Mouse (Mus musculus) midbrain, embryonic 12.5 days (tissue): ENCODE measurements around the gene Nptxr. TPM values are rescaled to one million over a fixed set of nuclear protein-coding genes. Genes with fewer than 3 reads are reported as not detected.
A peak's percentile ranks its signal among the peaks of the same experiment; 100 is the strongest.

Source experiments
- ATAC-seq: fragments of 200-750 bp; cut with Nextera tagmentation; 2 replicates; pipeline ENCODE4 v1.8.0; 2017; ENCODE audit warnings: low read depth, moderate TSS enrichment, moderate library complexity; ENCODE audit not compliant: low FRiP score
- H3K27ac ChIP-seq: fragments of 300-500 bp; sonication (generic); replicated peaks from 2 replicates; pipeline ENCODE4 v1.5.1; 2016; ENCODE audit warnings: mild to moderate bottlenecking
- H3K27me3 ChIP-seq: fragments of 300-500 bp; sonication (generic); 2 replicates; pipeline ENCODE4 v1.6.1; 2016; ENCODE audit warnings: mild to moderate bottlenecking
- H3K36me3 ChIP-seq: fragments of 300-500 bp; sonication (generic); 2 replicates; pipeline ENCODE4 v1.6.1; 2016
- H3K4me1 ChIP-seq: fragments of 300-500 bp; sonication (generic); 2 replicates; pipeline ENCODE4 v1.6.1; 2016
- H3K4me2 ChIP-seq: fragments of 300-500 bp; sonication (generic); replicated peaks from 2 replicates; pipeline ENCODE4 v1.6.1; 2016; ENCODE audit warnings: mild to moderate bottlenecking, moderate library complexity
- H3K4me3 ChIP-seq: fragments of 300-500 bp; sonication (generic); 2 replicates; pipeline ENCODE4 v1.5.1; 2016; ENCODE audit warnings: mild to moderate bottlenecking
- H3K9ac ChIP-seq: fragments of 300-500 bp; sonication (generic); replicated peaks from 2 replicates; pipeline ENCODE4 v1.6.1; 2016; ENCODE audit warnings: mild to moderate bottlenecking, moderate library complexity
- H3K9me3 ChIP-seq: fragments of 300-500 bp; sonication (generic); 2 replicates; pipeline ENCODE4 v1.6.1; 2016; ENCODE audit warnings: mild to moderate bottlenecking
- whole genome bisulfite sequencing: fragments of 180-500 bp; shearing (Covaris S2); methylation state at CpG from one replicate; pipeline ENCODE4 v1.1.7; 2016; 5-methylcytosine and 5-hydroxymethylcytosine counted together
- polyA plus RNA-seq: library from polyadenylated mRNA; unstranded; fragments of >200 nt; fragmentation: Nextera tagmentation; extraction: Ambion mirVana; gene quantifications from 2 replicates; pipeline ENCODE4 v1.2.1, GENCODE M21; 2016

Gene Nptxr
- polyA plus RNA-seq, 1 experiment from 2014 or later, result 8.7 TPM

DNA sequence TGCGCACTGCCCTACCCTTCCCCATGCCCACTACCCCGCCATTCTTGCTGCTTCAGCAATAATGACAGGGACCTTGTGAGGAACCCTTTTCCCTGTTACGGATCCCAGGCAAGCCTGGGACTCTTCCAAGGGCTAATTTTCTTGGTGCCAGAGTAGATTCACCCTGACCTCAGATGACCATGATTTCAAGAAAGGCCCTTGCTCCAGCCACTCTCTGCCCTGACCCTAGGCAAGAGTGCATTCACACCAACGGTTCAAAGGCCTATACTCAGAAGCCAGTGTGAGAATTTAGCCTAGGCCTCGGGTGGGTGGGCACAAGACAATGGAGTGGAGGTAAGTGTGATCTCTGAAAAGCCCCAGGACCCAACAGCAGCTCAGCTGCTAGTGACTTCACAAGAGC is 24.9 kb upstream of the Nptxr start:
- no peak overlapping the region for H3K4me2 ChIP-seq
- peaks cover 50% of the 10 kb centered on the region for H3K36me3 ChIP-seq
- H3K4me1 ChIP-seq, result peaks cover 79% of the 10 kb centered on the region
- 73% methylated on average over 5 of the region's 5 CpGs for WGBS
- H3K27me3 ChIP-seq, result no peaks in the 10 kb centered on the region
- H3K9ac ChIP-seq, result peak overlapping the region; percentile 24; the same call in 1 of the 2 replicates
- H3K4me3 ChIP-seq, result no peak overlapping the region
- no peak overlapping the region for H3K27ac ChIP-seq
- ATAC-seq, result no peak
- H3K9me3 ChIP-seq, result no peaks in the 10 kb centered on the region

DNA sequence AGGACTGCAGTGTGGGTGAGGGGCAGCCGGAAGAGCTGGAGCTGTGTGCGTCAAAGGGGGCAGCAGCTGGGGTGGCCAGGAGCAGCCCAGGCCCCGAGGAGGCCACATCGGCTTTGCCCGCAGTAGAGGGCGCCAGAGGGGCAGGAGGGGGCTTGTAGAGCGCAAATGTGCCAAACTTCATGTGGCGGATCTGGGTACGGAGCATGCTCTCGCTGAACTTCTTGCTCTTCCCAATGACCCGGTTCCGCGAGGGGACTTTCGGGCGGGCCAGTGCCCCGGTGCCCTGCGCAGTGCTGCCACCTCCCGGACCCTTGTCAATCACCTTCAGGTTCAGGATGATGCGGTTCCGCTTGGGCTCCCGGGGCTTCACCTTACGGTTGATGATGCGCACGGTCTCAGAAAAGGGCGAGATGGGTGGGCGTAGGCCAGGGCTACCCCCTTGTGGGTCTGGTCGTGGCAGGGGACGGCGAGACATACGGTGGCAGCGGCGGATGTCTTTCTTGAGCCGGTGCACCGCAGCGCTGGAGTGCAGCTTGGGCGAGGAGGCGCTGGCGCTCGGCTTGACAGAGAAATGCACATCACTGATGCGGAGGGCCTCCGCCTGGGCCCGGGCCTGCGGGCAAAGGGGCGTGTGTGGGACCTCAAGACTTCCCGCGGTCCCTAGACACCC is 23.9 kb upstream of the Nptxr start:
- Histone ChIP-seq H3K36me3 (peaks cover 52% of the 10 kb centered on the region), H3K27ac (peak overlapping the region; percentile 39; the same call in 1 of the 2 replicates), H3K4me3 (0 out of 2 replicates have a peak overlapping the region, but pooled peaks have one; percentile 6), H3K9me3 (no peaks in the 10 kb centered on the region), H3K9ac (no peak overlapping the region; the same call in 1 of the 2 replicates), H3K4me1 (peaks cover 80% of the 10 kb centered on the region), H3K4me2 (peak overlapping the region; percentile 3), H3K27me3 (no peaks in the 10 kb centered on the region)
- no peak for ATAC-seq
- 67% methylated on average over 46 of the region's 46 CpGs for WGBS

DNA sequence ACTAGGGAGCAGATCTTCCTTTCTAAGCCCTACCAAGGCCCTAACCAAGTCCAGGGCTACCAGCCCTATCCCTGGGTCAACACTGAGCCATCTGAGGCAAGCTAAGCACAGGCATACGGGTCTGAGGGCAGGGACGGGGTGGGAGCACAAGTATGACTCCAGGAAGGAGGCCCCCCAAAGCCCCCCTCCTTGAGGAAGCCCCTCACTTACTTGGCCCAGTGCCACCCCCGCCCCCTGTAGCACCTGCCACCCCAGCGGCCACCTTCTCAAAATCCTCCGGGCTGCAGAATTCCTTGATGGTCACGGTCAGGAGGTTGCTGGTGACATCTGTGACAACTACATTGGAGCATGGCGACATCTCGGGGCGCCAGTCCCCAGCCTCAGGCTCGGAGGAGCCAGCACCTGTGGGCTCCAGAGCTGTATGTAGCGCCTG is 23.2 kb upstream of the Nptxr start:
- Histone ChIP-seq H3K9ac (no peak overlapping the region), H3K27me3 (no peaks in the 10 kb centered on the region), H3K4me2 (0 out of 2 replicates have a peak overlapping the region, but pooled peaks have one; percentile 3), H3K9me3 (no peaks in the 10 kb centered on the region), H3K36me3 (peaks cover 59% of the 10 kb centered on the region), H3K27ac (no peak overlapping the region), H3K4me1 (peaks cover 76% of the 10 kb centered on the region), H3K4me3 (no peak overlapping the region)
- no peak for ATAC-seq
- WGBS, result 83% methylated on average over 11 of the region's 11 CpGs

DNA sequence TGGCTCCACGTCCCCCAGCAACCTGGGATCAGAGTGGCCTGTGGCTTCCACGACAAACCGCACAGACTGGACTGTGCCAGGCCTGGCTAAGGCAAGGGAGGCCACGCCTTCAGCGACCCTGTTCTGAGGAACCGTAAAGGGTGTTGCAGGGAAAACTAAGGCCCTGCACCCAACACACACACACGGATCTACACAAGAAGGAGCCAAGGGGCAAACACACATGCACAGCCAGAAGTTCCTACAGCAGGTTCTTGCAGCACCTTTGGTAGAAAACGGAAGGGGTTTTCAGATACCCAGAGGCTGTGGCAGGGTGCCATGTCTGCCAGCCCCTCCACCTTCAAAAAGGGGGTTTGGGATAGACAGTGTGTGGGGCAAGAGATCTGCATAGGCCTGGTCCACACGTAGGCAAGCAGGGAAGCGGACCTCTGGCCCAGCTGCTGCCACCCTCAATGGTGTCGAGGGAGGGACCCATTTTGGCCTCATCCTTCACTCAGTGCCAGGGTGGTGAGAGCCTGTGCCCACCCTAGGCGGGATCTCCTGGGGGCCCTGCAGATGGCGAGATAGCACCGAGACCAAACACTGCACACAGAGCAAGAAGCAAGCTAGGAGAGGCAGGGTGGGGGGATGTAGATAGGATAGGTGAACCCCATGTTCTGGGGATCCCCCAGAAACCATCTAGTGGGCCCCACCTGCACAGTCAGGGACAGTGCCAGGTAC is 22.7 kb upstream of the Nptxr start:
- no peak for ATAC-seq
- Histone ChIP-seq H3K27me3 (no peaks in the 10 kb centered on the region), H3K4me3 (no peak overlapping the region), H3K4me1 (peaks cover 73% of the 10 kb centered on the region), H3K4me2 (no peak overlapping the region), H3K27ac (no peak overlapping the region), H3K9ac (no peak overlapping the region), H3K36me3 (peaks cover 64% of the 10 kb centered on the region), H3K9me3 (no peaks in the 10 kb centered on the region)
- 90% methylated on average over 14 of the region's 14 CpGs for WGBS

DNA sequence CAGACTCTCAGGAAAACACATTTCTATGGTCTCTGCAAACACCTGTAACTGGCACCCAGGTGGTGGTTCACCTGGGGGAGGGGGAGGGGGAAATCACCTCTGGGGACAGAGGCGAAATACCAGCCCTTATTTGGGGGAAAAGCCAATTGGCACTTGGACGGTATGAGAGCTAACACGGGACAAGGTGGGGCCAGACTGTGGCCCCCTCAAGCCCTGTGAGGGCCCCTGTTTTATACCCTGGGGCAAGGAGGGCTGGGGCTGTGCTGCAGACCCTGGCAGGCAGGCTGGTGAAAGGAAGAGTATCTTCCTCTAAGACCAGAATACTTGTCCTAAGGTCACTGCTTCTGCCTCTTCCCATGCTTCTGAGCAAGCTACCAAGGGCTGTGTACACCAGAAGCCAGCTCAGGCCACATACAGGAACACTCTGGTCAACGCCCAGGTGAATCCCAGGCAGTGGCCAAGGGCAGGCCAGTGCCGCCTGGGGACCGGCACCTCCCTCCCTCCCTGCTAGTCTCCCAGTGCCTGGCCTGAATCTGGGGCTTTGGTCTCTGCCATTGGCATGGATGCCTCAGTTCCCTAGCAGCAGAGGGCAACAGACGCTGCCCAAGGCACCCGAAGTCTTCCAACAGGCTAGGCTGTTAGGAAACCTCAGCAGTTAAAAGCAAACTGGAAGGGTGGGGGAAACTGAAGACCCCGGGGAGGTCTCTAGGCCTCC is 21.8 kb upstream of the Nptxr start:
- ATAC-seq, result no peak
- peaks cover 65% of the 10 kb centered on the region for H3K4me1 ChIP-seq
- whole genome bisulfite sequencing, result 90% methylated on average over 9 of the region's 9 CpGs

DNA sequence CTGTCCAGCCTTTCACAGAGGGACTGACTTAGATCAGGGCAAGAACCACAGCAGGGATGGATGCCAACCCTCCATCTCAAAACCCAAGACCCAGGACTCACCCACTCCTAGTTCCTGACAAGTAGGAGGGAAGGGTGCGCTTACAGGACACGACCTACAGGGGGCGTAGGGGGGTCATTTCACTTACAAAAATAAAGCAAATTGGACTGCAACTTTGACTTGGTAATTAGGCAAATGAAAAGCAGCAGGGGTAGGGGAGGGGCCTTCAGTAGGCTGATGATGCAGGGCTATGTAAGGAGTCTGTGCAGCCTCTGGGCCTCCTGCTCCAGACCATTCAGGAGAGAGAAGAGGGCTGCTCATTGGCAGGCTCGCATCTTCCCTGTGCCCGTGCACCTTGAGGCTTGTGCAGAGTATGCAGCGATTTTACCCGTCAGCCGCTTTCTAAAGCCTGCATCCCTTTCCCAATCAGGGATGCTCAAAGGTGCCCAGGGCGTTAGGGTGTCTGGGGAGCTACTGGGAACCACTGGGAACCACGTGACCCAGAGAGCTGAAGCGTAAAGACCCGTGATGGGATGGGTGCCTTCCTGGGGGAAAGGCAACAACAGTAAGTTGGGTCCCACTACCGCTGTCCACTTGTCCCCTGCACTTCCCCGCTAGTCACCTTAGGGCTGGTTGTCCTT is 20.7 kb upstream of the Nptxr start:
- Histone ChIP-seq H3K9ac (no peak overlapping the region), H3K4me3 (no peak overlapping the region), H3K36me3 (peaks cover 56% of the 10 kb centered on the region), H3K4me1 (peaks cover 61% of the 10 kb centered on the region), H3K9me3 (no peaks in the 10 kb centered on the region), H3K27ac (no peak overlapping the region), H3K4me2 (no peak overlapping the region), H3K27me3 (no peaks in the 10 kb centered on the region)
- no peak for ATAC-seq
- WGBS, result 66% methylated on average over 14 of the region's 14 CpGs

More for the DNA sequence above, 21.8 kb upstream of the Nptxr start:
- 0 out of 2 replicates have a peak overlapping the region, but pooled peaks have one; percentile 20 for H3K9ac ChIP-seq
- no peaks in the 10 kb centered on the region for H3K9me3 ChIP-seq
- H3K27me3 ChIP-seq, result no peaks in the 10 kb centered on the region
- H3K4me2 ChIP-seq, result no peak overlapping the region
- H3K36me3 ChIP-seq, result peaks cover 59% of the 10 kb centered on the region
- no peak overlapping the region for H3K27ac ChIP-seq
- H3K4me3 ChIP-seq, result no peak overlapping the region

DNA sequence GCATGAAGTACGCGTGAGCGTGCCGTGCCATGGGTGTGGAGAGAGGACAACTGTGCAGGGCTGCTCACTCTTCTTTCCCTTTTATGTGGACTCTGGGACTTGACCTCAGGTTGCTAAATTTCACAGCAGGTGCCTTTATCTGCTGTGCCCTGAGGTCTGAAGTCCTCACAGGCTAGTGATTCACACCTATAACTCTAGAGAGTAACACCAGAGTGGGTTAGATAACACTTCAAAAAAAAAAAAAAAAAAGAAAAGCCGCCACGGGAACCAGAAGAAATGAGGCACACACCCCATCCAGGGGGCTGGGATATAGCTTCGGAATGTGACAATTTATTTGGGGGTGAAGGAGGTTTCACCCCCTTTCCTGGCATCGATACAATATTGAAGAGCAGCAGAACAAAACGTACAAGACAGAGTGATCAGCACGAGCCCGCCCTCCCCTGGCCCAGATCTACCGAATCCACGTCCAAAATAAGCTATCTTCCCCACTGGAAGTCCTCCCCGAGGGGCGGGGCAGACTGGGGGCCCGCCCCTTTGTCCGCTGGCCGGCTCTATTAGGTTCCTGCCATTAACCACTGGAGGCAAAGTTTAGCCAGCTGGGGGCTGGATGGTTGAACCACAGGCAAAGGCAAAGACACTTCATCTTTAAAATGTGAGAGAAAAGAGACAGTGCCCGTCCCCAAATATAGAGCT is 19.2 kb upstream of the Nptxr start:
- Histone ChIP-seq H3K27ac (0 out of 2 replicates have a peak overlapping the region, but pooled peaks have one; percentile 6), H3K4me3 (no peak overlapping the region), H3K27me3 (no peaks in the 10 kb centered on the region), H3K4me1 (peaks cover 45% of the 10 kb centered on the region), H3K36me3 (peaks cover 52% of the 10 kb centered on the region), H3K9me3 (no peaks in the 10 kb centered on the region), H3K9ac (no peak overlapping the region), H3K4me2 (no peak overlapping the region)
- ATAC-seq, result no peak
- 75% methylated on average over 19 of the region's 19 CpGs for WGBS

DNA sequence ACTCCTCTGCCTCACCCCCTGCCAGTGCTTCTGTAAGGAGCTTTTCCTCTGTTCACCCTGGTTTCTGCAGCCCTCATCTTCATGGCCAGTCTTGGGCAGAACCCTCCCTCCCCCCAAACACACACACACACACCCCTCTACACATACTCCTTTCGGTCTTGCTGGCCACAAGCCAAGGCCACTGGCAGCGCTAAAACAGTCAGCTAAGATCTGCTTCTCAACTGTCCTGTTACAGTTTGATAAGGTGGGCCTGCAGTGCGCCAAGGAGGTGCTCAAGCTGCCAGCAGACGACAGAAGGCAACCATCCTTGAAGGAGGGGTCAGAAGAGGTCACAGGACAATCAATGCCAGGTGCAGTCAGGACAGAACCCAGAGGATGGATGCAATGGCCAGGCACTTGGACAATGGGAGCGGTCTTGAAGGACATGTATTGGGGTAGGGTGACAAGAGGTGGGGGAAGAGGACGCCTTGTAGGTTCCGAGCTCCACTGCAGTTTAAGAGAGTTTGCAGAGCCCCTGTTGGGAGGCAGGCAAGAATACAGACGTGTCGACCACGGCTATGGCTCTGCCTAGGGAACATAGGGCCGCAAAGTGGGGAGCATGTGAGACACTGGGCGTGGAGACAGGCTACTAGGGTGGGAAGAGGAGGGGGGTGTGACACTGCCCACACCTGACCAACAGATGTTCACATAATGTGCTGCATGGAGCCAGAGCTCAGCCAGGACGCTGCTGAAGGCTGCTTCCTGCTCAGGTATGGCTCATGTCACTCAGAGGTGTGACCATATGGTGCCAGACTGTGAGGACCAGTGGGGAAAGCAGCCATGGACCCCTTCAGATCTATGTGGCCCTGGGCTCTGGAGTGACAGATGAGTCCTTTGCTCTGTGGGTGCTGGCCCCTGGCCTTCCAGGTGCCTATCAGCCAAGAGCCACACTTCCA is 18.0 kb upstream of the Nptxr start:
- H3K9ac ChIP-seq, result no peak overlapping the region
- H3K27me3 ChIP-seq, result no peaks in the 10 kb centered on the region
- peaks cover 40% of the 10 kb centered on the region for H3K36me3 ChIP-seq
- H3K4me2 ChIP-seq, result no peak overlapping the region
- H3K4me1 ChIP-seq, result peaks cover 33% of the 10 kb centered on the region
- no peak overlapping the region for H3K27ac ChIP-seq
- H3K9me3 ChIP-seq, result 0 out of 2 replicates have a peak, but pooled peaks cover 5% of the 10 kb centered on the region
- 76% methylated on average over 13 of the region's 13 CpGs for WGBS
- no peak for ATAC-seq
- no peak overlapping the region for H3K4me3 ChIP-seq

DNA sequence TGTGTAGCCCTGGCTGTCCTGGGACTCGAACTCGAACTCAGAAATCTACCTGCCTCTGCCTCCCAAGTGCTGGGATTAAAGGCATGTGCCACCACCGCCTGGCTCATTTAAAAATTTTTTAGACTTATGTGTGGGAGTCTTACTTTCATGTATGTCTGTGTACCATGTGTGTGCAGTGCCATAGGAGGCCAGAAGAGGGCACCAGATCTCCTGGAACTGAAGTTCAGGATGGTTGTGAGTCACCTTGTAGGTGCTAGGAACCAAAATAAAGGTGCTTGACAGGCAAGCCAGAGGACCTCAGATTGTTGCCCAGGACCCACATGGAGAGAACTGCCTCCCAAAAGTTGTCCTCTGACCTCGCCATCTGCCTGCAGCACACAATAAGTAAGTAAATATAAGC is 13.8 kb upstream of the Nptxr start:
- no peak for ATAC-seq
- H3K9me3 ChIP-seq, result 0 out of 2 replicates have a peak, but pooled peaks cover 5% of the 10 kb centered on the region
- 88% methylated on average over 4 of the region's 4 CpGs for WGBS
- peaks cover 15% of the 10 kb centered on the region for H3K4me1 ChIP-seq
- 0 out of 2 replicates have a peak, but pooled peaks cover 9% of the 10 kb centered on the region for H3K27me3 ChIP-seq
- no peak overlapping the region for H3K4me3 ChIP-seq
- no peak overlapping the region for H3K9ac ChIP-seq
- no peak overlapping the region for H3K4me2 ChIP-seq
- peaks cover 11% of the 10 kb centered on the region for H3K36me3 ChIP-seq
- no peak overlapping the region for H3K27ac ChIP-seq

DNA sequence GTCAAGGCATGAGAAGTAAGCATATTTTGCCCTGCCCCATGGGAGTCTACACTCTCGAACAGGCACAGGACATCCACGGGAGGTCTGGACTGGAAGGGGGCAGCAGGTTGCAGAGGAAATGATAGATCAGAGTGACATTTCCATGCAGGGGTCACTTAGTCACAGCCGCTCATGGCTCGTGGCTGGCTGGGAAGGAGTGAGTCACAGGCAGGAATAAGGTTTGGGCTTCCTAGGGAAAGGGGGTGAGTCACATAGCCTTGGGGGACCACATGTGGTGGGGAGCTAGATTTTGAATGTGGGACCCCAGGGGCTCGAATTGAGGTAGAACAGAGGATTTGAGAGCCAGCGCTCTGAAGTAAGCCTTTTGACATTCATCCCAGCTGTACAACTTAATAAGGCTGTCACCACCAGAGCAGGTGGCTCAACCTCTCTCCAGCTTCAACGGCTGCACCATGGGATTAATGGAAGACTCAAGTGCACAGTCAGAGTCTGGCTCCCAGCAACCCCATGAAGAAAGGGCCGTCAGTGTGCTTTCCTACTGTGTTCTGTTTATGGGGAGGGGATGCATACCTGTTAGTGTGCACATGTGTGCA is 9.2 kb upstream of the Nptxr start:
- H3K36me3 ChIP-seq, result no peaks in the 10 kb centered on the region
- no peak for ATAC-seq
- H3K9ac ChIP-seq, result no peak overlapping the region
- peaks cover 11% of the 10 kb centered on the region; the same call in 1 of the 2 replicates for H3K4me1 ChIP-seq
- WGBS, result 43% methylated on average over 8 of the region's 8 CpGs
- H3K9me3 ChIP-seq, result 0 out of 2 replicates have a peak, but pooled peaks cover 5% of the 10 kb centered on the region
- H3K27ac ChIP-seq, result no peak overlapping the region
- peaks cover 43% of the 10 kb centered on the region for H3K27me3 ChIP-seq
- no peak overlapping the region for H3K4me2 ChIP-seq
- no peak overlapping the region for H3K4me3 ChIP-seq
